Mouse (Mus musculus) intestine, embryonic 14.5 days (tissue): ENCODE results near the gene Nod2. TPM values are rescaled to one million over a fixed set of nuclear protein-coding genes. Genes with fewer than 3 reads are reported as not detected.

Experiments
- ATAC-seq: fragments of 200-750 bp; cut with Nextera tagmentation; replicated peaks from 2 replicates; pipeline ENCODE4 v1.8.0; 2017; ENCODE audit warnings: low read depth, moderate number of reproducible peaks, moderate TSS enrichment, moderate library complexity; ENCODE audit not compliant: low FRiP score, low TSS enrichment
- DNase-seq: peaks from one replicate; pipeline ENCODE4 v3.0.0-alpha.2; 2018; ENCODE audit warnings: low spot score
- H3K27ac ChIP-seq: fragments of 300-500 bp; sonication (generic); 2 replicates; pipeline ENCODE4 v1.5.1; 2014; ENCODE audit warnings: low read depth, mild to moderate bottlenecking, control low read depth
- H3K27me3 ChIP-seq: fragments of 300-500 bp; sonication (generic); replicated peaks from 2 replicates; pipeline ENCODE4 v1.6.1; 2014; ENCODE audit warnings: low read length, control low read depth; ENCODE audit not compliant: control insufficient read depth, insufficient read depth
- H3K36me3 ChIP-seq: fragments of 300-500 bp; sonication (generic); 2 replicates; pipeline ENCODE4 v1.6.1; 2014; ENCODE audit warnings: low read length, control low read depth; ENCODE audit not compliant: control insufficient read depth, insufficient read depth
- H3K4me1 ChIP-seq: fragments of 300-500 bp; sonication (generic); replicated peaks from 2 replicates; pipeline ENCODE4 v1.6.1; 2014; ENCODE audit warnings: low read length, control low read depth, mixed read lengths; ENCODE audit not compliant: control insufficient read depth, insufficient read depth
- H3K4me2 ChIP-seq: fragments of 300-500 bp; sonication (generic); 2 replicates; pipeline ENCODE4 v1.6.1; 2014; ENCODE audit warnings: low read length
- H3K4me3 ChIP-seq: fragments of 300-500 bp; sonication (generic); 2 replicates; pipeline ENCODE4 v1.5.1; 2014; ENCODE audit warnings: low read depth, low read length, control low read depth, mixed read lengths
- H3K9ac ChIP-seq: fragments of 300-500 bp; sonication (generic); 2 replicates; pipeline ENCODE4 v1.6.1; 2014; ENCODE audit warnings: mild to moderate bottlenecking, low read length
- H3K9me3 ChIP-seq: fragments of 300-500 bp; sonication (generic); 2 replicates; pipeline ENCODE4 v1.6.1; 2016; ENCODE audit warnings: low read length, control low read depth; ENCODE audit not compliant: control insufficient read depth
- WGBS: fragments of 180-500 bp; shearing (Covaris S2); extraction: QIAGEN DNeasy Blood & Tissue Kit; methylation state at CpG from one replicate; pipeline ENCODE4 v1.1.7; 2014; 5-methylcytosine and 5-hydroxymethylcytosine counted together
- polyA plus RNA-seq: library from polyadenylated mRNA; unstranded; fragments of >200 nt; fragmentation: Nextera tagmentation; extraction: Ambion mirVana; gene quantifications from 2 replicates; pipeline ENCODE4 v1.2.1, GENCODE M21; 2014

The Nod2 gene
- polyA plus RNA-seq, 1 experiment from 2014 or later: 0.12 TPM

DNA sequence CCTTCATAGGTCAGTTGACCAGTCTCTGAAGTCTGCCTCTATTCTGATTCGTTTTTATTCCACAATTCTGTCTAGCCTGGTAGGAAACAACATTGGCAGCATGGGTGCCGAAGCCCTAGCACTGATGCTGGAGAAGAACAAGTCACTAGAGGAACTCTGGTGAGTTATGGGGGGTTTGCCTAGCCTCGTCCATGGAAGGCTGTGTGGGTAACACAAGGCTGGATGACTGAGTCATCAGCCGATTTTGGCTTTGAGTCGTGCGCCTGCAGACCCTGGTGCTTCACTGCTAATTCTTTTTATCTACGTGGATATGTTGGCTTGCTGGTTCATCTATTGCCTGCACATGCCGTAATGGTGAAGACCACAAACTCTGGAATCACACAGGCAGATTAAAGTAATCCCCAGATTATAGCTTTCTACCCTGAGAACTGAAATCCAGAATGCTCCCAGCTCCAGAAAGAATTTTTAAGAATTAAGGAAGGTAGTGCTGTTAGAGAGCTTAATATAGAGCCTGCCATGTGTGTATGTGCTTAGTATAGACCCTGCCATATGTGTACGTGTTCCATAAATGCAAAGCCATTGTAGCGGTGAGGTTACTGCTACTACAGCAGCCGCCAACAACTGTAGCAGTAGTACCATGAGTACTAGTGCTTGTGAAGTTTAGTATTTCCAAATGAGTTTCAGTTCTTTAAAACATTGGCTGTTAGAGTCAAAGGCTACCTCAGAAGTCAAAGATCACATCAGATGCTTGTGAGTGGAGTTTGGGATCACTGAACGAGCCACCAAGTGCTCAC, 28.5 kb downstream of the Nod2 start:
- Histone ChIP-seq H3K4me3 (no peak overlapping the region), H3K9me3 (no peaks in the 10 kb centered on the region), H3K27ac (no peak overlapping the region), H3K9ac (no peak overlapping the region), H3K4me2 (no peak overlapping the region), H3K4me1 (no peaks in the 10 kb centered on the region), H3K36me3 (no peaks in the 10 kb centered on the region), H3K27me3 (no peaks in the 10 kb centered on the region)
- WGBS: 89% methylated on average over 12 of the region's 12 CpGs
- no peak for ATAC-seq
- no peak for DNase-seq

DNA sequence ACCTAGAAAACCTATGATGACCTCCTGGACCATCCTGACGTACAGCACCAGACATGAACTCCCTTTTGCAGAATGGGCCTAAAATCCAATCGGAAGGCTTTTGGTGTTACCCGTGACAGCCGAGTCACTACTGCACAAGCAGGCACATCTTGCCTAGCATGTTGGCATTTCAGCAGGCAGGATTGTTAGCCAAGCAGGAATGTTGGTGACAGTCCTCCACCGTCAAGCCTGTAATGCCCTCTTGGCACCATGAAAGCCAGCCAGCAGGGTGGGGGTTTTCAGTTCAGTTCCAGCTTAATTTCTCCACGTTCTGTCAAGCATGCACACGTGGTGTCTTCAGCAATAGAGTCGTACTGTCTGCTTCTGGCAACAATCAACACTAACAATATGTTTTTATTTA, 30.0 kb downstream of the Nod2 start:
- Histone ChIP-seq H3K4me3 (no peak overlapping the region), H3K4me1 (no peaks in the 10 kb centered on the region), H3K9ac (no peak overlapping the region), H3K36me3 (no peaks in the 10 kb centered on the region), H3K4me2 (no peak overlapping the region), H3K27ac (no peak overlapping the region), H3K9me3 (no peaks in the 10 kb centered on the region), H3K27me3 (no peaks in the 10 kb centered on the region)
- 86% methylated on average over 8 of the region's 8 CpGs for WGBS
- DNase-seq (no peak), ATAC-seq (no peak)

DNA sequence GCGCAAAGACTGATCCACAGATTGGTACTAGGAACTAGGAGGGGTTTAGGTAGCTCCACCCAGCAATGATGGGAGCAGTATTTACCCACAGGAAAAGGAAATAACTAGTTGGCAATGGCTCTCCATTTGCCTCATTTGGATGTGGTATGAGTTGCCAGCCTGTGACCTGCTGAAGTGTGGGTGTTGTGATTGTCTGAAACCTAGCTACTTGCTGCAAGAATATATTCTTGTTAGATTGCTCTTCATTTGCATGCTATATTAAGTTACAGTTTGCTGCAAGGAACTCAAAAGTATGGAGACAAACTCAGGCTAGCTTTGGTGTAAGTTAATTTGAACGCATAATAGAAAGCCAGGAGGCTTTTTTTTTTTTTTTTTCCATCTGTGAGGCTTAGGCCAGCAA, 33.5 kb downstream of the Nod2 start:
- ATAC-seq (no peak), DNase-seq (no peak)
- no peaks in the 10 kb centered on the region for H3K36me3 ChIP-seq
- H3K27ac ChIP-seq: no peak overlapping the region
- H3K27me3 ChIP-seq: no peaks in the 10 kb centered on the region
- H3K9me3 ChIP-seq: no peaks in the 10 kb centered on the region
- H3K4me2 ChIP-seq: no peak overlapping the region
- H3K9ac ChIP-seq: no peak overlapping the region
- no peaks in the 10 kb centered on the region for H3K4me1 ChIP-seq
- H3K4me3 ChIP-seq: no peak overlapping the region
- 90% methylated on average over 2 of the region's 2 CpGs for WGBS

DNA sequence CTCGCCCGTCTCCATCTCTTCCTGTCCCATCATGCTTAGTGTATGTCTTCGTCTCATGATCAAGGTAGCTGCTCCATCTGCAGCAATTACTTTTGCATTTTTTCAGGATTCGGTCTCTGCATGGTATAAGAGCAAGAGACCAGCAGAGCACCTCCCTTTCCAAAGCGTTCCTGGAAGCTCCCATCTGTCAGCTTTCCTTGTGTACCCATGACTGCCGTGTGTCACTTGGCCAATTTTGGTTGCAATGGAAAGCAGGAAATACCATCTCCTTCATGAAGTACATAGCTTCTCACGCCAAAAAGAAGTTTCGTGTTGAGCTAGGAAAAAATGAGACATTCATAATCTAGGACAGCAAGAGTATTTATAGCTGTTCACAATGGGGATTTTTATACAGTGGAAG, 33.9 kb downstream of the Nod2 start:
- Histone ChIP-seq H3K4me2 (no peak overlapping the region), H3K9me3 (no peaks in the 10 kb centered on the region), H3K36me3 (no peaks in the 10 kb centered on the region), H3K27me3 (no peaks in the 10 kb centered on the region), H3K4me3 (no peak overlapping the region), H3K27ac (no peak overlapping the region), H3K4me1 (no peaks in the 10 kb centered on the region), H3K9ac (no peak overlapping the region)
- DNase-seq (no peak), ATAC-seq (no peak)
- 82% methylated on average over 8 of the region's 8 CpGs for WGBS

DNA sequence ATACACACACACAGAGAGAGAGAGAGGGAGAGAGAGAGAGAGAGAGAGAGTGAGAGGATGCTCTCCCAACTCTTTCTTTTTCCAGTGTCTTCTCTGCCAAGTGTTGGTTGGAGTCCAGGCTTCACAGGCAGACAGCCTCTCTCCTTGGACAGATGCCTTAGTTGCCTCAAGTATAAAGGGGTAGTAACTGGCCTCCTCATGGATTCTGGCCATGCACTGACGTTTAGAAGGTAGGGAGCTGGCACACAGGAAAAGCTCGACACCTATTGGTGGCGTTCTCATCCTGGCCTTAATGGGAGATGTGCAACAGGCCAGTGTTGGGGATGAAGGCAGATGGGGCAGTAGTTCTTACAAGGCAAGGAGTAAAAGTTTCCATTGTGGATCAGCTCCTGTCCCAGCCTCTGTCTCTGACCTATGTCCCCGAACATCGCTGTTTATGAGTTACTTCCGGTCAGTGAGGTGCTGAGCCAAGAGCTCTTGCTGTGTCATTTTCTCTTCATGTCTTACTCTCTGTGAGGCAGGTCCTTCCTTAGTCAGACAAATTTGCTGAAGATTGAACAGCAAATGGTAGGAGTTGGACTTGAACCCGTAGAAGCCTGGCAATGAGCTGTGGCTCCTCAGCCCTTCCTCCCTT, 36.7 kb downstream of the Nod2 start:
- no peak overlapping the region for H3K4me2 ChIP-seq
- no peaks in the 10 kb centered on the region for H3K27me3 ChIP-seq
- no peak overlapping the region for H3K4me3 ChIP-seq
- DNase-seq (no peak), ATAC-seq (no peak)
- H3K9me3 ChIP-seq: no peaks in the 10 kb centered on the region
- no peaks in the 10 kb centered on the region for H3K36me3 ChIP-seq
- no peaks in the 10 kb centered on the region for H3K4me1 ChIP-seq
- WGBS: 83% methylated on average over 7 of the region's 7 CpGs
- no peak overlapping the region for H3K27ac ChIP-seq
- H3K9ac ChIP-seq: no peak overlapping the region

DNA sequence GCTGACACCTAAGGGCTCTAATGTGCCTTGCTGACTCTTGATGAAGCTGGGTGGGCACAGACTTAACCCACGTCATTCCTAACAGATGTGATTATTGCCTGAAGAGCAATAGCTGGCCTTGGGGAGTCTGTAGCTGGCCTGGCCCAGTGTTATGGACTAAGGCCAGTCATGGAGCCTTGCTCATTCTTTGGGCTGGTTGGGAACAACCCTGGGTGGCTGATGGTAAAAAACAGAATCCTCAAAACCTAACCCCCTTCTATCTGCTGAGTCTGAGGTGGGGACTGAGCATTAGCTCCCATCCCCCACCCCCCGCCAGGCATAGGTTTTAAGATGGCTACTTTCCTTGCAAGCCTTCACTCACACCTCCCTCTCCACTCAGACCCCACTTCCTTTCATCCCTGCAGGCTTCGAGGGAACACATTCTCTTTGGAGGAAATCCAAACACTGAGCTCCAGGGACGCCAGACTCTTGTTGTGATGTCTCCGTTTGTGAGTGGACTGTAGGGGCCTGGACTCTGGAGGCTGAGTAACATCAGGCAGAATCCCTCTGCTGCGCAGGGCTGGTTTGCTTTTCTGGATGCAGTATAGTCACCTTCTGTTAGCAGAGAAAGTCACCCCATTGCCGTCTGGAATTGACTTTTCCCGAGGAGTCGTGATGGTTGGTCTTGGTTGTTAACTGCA, 39.3 kb downstream of the Nod2 start:
- Histone ChIP-seq H3K36me3 (no peaks in the 10 kb centered on the region), H3K9me3 (no peaks in the 10 kb centered on the region), H3K27me3 (no peaks in the 10 kb centered on the region), H3K4me3 (no peak overlapping the region), H3K4me2 (no peak overlapping the region), H3K9ac (no peak overlapping the region), H3K4me1 (no peaks in the 10 kb centered on the region), H3K27ac (no peak overlapping the region)
- WGBS: 54% methylated on average over 9 of the region's 9 CpGs
- ATAC-seq: no peak
- no peak for DNase-seq

DNA sequence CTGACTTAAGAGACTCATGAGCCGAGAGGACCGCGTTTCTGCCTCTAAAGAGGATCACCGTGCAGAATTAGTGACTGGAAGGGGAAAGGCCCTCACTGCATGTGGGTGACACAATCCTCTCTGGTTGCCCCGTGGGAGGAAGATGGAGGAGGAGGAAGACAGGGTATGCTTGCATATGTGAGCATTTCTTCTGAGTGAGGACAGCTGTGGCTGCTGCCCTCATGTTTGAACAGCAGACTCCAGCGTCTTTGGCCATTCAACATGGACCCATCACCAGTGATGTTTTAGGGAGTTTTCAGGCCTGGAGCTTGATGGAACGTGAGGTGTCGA, 39.8 kb downstream of the Nod2 start:
- no peak overlapping the region for H3K4me3 ChIP-seq
- H3K4me1 ChIP-seq: no peaks in the 10 kb centered on the region
- H3K4me2 ChIP-seq: no peak overlapping the region
- H3K9ac ChIP-seq: no peak overlapping the region
- no peak overlapping the region for H3K27ac ChIP-seq
- no peaks in the 10 kb centered on the region for H3K27me3 ChIP-seq
- no peaks in the 10 kb centered on the region for H3K9me3 ChIP-seq
- no peaks in the 10 kb centered on the region for H3K36me3 ChIP-seq
- WGBS: 79% methylated on average over 8 of the region's 8 CpGs
- DNase-seq (no peak), ATAC-seq (no peak)

DNA sequence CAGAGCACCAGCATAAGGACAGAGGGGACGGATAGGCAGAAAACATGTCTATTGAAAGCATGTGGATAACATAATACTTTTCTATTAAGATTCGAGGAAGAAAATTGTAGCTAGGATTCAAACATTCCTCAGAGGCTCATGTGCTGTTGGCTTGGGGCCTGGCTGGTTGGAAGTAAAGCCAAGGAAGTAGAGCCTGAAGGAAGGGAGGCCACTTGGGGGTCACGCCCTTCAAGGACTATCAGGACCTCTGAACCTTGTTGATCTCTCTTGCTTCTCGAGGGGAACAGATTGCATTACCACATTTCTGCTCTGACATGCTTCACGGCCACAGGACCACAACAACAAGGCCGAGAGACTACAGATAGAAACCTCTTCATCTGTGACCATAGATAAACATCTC, 42.0 kb downstream of the Nod2 start:
- Histone ChIP-seq H3K36me3 (no peaks in the 10 kb centered on the region), H3K4me1 (no peaks in the 10 kb centered on the region), H3K4me3 (no peak overlapping the region), H3K4me2 (no peak overlapping the region), H3K27me3 (no peaks in the 10 kb centered on the region), H3K27ac (no peak overlapping the region), H3K9ac (no peak overlapping the region), H3K9me3 (no peaks in the 10 kb centered on the region)
- WGBS: 79% methylated on average over 6 of the region's 6 CpGs
- no peak for DNase-seq
- ATAC-seq: no peak
